Mouse (Mus musculus): ENCODE results near the gene Ahsg.

The Ahsg gene

DNA sequence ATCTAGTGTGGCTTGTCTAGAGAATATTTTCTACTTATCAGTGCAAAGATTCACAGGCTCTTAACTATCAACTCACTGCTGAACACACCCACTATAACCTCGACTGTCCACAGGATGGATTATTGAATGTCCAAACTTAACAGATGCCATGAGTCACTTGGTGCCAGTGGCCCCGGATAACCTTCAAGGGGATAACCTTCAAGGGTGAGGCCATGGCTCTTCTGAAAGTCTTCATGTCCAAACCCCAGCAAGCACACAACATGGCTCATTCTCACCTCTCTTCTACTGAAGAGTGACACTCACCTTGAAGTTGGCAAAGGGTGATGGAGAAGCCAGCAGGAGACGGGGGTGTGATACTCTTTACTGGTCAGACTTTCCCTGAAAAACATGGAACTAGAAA lies 4.4 kb upstream of the Ahsg start:
- no peak for DNase-seq (ENCODE audit: low read depth, low spot score)

DNA sequence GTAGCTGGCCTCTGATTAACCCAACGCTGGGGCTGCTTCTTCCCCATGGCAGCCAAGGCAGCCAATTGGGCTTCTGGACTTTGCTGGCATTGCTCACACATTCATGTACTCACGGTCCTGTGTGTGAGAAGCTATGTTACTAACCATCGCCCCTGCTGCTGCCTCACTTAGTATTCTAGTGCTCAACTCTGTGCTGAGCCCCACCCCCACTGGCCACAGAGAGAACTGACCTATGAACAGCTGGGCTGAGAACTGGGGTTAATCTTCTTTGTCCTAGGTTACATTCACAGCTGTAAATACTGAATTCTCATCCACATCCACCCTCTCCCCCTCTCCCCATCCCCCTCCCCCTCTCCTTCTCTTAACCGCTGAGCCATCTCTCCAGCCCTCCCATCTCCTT lies 2.2 kb upstream of the Ahsg start:
- DNase-seq (ENCODE audit: low read depth, low spot score): no peak

GRCm38 (mm10) chr16:22889716-22890115 lies 1.4 kb upstream of the Ahsg start:
- no peak for DNase-seq (ENCODE audit: low read depth, low spot score)

DNA sequence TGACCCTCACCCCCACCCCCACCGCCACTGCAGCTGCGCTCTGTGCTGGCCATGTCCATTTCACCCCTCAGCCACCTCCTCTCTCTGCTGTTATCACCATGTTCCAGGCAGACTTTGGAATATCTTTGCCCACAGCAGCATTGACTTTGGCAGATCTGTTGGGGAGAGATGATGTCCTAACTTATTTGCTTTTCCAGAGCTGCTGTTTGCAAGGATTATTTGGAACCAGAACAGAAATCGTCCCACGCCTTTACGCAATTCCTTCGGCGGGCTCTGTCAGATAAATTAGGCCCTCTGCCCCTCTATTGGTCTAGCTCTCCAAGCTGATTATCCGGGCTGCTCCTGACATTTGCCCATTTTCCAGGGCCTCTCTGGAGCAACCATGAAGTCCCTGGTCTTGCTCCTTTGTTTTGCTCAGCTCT lies 667 bp downstream of the Ahsg start:
- DNase-seq (ENCODE audit: low read depth, low spot score): no peak

- no peak for DNase-seq (ENCODE audit: low read depth, low spot score)
Measured at GRCm38 (mm10) chr16:22894095-22894494, 3.0 kb downstream of the Ahsg start.

DNA sequence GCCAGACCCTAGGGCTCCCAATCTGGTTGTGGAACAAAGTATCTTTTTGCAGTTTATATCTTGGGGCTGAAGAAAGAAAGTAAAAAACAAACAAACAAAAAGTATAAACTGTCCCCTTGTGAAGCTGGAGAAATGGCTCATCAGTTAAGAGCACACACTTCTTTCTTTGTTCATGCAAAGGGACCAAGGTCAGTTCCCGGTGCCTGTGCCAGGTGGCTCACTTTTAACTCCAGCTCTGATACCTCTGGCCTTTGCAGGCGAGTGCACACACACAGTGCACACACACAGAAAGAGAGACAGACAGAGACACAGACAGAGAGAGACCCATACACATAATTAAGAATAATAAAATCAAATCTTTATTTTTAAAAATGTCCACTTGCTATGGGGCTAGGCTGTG lies 5.5 kb downstream of the Ahsg start:
- no peak for DNase-seq (ENCODE audit: low read depth, low spot score)

DNA sequence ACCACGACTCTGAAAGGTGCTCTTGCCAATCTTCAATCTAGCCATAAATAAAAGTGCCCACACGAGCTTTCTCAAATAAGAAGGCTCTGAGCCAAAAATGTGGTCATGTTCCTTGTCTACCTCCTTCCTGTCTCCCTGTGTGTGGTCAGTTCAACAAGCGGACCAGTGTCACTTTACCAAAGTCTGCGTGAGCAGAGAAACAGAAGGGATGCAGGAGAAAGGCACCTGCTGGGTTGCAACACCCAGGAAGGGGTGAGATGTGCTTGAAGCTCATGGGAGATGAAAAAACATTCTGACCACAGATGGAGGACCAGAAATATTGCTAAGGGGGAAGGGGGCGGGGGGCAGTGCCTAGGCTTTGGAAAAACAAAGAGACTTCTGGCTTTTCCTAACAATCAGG lies 8.3 kb downstream of the Ahsg start:
- DNase-seq (ENCODE audit: low read depth, low spot score): no peak

- DNase-seq (ENCODE audit: low read depth, low spot score): no peak
Measured at GRCm38 (mm10) chr16:22899866-22900570, 8.9 kb downstream of the Ahsg start.

DNA sequence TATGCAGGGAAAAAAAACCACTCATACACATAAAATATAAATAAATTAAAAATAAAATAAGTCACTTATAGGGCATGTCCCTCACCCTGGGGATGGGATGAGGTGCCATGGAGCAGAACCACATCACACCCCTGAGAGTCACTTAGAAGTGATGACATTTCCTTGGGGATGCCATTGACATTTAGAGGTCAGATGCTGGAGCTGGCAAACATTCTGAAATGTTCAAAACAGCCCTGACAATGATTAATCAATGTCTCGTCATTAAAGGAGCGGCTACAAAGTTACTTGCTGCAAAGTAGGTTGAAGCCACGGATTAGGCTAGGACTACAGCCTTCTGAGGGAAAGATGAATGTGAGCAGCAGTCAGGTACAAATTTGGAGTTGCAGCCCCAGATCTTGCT lies 10.2 kb downstream of the Ahsg start:
- DNase-seq (ENCODE audit: low read depth, low spot score): no peak

DNA sequence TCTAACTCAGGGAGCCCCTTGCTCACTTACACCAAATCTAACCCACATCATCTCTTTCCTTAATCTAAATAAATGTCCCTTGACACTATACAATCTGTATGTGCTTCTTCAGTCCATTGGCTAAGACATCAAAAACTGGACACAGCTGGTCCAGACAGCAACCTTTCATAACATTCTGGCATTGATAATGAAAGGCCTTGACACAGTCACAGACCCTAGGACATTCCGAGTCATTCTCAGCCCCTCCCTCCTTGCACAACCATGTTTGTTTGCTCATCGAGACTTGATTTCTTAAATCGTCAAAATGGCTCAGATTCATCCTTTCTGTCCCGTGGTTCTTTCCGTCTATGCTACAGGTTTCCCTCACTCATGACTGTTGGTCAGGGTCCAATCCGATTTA lies 18.2 kb downstream of the Ahsg start:
- DNase-seq (ENCODE audit: low read depth, low spot score): no peak

DNA sequence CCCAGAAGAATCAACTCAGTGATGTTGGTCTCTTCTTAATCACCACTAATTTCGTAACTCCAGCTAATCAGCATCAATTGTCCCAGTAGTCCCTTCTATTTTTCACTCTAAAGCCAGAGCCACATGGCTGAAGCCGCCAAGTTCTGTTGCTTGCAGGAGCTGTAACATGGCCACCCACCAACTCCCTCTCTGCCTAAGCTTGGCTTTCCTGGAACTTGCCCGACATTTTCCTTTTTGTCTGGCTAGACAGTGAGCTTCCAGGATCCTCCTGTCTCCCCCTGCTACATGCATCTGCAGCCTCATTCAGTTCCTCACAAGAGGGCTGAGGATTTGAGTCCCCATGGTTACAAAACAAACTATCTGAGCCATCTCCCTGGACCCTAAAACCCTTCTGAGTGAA lies 20.9 kb downstream of the Ahsg start:
- DNase-seq (ENCODE audit: low read depth, low spot score): no peak

DNA sequence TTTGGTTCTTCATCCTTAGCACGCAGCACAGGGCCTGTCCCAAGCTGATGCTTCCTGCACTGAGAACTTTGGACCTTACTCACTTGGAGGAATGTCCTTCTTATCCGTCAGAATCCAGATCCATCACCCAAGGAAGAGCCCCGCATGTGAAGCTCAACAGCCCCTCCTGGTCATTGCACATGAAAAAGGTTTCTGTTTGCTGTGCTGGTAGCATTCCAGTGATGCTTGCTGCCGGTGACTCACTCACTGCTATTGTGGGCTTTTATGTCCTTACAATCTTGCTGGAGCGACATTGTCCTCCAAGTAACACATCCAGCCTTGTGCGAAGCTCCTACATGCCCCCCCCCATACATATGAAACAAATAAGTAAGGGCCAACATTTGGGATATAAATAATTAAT lies 21.8 kb downstream of the Ahsg start:
- no peak for DNase-seq (ENCODE audit: low read depth, low spot score)

DNA sequence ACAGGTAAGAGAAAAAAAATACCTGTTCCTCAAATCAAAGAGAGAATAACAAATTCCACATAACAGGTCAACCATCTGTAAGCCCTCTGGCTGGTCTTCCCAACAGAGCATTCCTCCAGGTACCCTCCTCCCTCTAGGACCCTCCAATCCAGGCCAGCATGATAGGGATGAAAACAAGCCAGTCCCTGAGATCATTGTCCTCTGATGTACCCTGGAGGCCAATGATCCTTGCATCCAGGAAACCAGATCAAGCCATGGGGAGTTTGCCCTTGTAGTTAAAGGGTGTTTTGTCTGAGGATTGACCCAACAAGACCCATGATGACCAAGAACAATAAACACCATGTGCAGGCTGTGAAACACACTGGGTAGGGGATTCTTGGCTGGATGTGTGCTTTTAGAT lies 23.2 kb downstream of the Ahsg start:
- DNase-seq (ENCODE audit: low read depth, low spot score): no peak

DNA sequence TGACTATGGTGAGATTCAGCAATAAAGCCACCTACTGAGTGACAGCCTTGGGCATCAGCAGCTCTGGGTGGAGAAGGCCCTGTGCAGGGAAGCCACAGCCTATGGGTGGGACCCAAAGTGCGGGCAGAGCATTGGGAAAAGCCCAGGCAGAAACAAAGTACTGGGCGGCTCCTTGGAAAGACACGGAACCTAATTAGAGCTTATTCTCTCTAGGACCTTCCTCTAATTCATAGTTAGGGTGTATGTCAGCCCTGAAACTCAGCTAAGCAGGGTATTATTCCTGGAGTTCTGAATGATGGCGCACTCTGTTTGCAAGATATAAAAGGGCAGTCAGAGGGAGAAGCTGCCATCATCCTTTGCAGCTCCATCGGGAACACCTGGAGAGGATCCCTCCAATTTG lies 27.0 kb downstream of the Ahsg start, which contains the start of gene Fetub:
Gene Fetub, plus strand, starts transcription at position 301 of the 400 bp plus-strand sequence.
- no peak for DNase-seq (ENCODE audit: low read depth, low spot score)

DNA sequence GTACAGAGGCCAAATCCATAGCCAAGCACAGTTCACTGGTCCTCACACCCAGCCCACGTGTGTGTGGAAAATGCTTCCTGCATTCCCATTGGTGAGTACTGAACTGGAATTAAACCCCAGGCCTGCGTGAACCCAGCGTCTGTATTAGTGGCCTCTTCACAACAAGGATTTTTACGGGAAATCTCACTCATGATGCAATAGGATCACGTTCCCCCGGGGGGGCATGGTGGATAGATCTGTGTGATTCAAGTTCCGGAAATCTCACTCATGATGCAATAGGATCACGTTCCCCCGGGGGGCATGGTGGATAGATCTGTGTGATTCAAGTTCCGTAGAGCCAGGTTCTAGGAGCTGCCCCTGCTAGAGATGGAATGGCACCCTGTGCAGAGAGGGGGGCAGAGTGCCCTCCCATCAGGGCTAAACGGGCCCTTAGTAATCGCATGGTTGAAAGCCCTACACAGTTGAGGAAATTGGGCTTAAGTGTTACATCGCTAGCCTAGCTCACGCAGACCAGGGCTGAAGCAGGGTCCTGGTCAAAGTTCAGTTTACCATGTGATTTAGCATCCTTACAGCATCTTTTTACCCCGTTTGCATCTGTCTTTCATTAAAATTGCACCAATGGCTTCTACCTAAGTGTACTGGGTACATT lies 27.7 kb downstream of the Ahsg start:
- DNase-seq (ENCODE audit: low read depth, low spot score): no peak

GRCm38 (mm10) chr16:22919971-22920854 lies 29.1 kb downstream of the Ahsg start:
- DNase-seq (ENCODE audit: low read depth, low spot score): no peak

GRCm38 (mm10) chr16:22921761-22922160 lies 30.7 kb downstream of the Ahsg start:
- no peak for DNase-seq (ENCODE audit: low read depth, low spot score)

GRCm38 (mm10) chr16:22922433-22922832 lies 31.4 kb downstream of the Ahsg start:
- DNase-seq (ENCODE audit: low read depth, low spot score): no peak

DNA sequence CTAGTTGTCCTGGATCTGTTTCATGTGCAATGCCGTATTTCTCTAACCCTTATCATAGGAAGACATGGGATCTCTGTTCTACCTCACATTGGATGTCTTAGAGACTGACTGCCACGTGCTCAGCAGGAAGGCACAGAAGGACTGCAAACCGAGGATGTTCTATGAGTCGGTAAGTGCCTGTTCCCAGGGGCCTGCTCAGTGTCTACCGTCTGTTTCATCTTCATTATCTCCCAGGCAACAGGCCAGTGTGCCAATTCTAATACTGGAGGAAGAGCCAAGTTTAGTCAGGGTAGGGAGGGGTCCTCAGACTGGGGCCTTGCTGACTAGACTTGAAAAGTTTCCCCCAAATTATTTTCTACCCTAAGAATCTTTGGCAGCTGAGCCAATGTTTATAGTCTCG lies 38.5 kb downstream of the Ahsg start:
- peak; percentile 35 for DNase-seq (ENCODE audit: low read depth, low spot score)

- DNase-seq (ENCODE audit: low read depth, low spot score): no peak
Measured at GRCm38 (mm10) chr16:22931431-22932200, 40.5 kb downstream of the Ahsg start.

DNA sequence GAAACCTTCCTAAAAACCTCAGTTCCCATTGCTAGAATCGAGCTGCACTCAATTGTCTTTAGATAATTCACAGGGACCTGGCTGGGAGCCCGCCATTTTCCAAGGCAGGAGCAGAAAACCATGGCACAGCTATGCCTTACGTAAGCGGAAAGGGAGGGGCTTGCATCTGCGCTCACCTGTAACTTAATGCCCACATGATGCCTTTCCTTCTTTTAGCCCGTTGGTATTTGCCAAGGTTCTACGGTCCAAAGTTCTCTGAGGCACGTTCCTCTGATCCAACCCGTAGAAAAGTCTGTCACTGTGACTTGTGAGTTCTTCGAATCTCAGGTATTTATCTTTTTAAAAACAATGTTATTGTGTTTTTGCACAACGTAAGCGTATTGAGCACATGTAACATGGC lies 46.6 kb downstream of the Ahsg start:
- DNase-seq (ENCODE audit: low read depth, low spot score): no peak

DNA sequence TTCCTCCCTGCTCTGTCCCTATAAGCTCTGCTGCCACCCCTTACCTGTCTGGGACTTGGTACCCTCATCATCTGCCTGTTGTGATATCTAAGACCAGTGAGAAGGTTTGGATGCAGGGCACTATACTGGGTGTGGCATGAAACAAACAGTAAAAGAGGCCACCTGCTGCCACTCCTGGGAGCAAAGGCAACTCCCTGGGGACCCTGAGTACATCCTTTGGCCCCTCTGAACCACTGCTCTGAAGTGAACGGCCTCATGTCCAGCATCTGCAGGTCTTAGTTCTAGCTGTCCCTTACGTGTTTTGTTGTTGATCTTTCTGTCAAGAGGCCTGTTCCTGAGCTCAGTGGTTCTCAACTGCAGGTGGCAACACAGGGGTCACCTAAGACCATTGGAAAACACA lies 47.5 kb downstream of the Ahsg start:
- DNase-seq (ENCODE audit: low read depth, low spot score): no peak
